Mouse (Mus musculus) brain, embryonic 14.5 days (tissue): Measurements from ENCODE around the gene Cep112.
"Not testable (repeated sequence)": the region's sequence is repeated elsewhere in the genome, so short reads cannot be mapped to it uniquely, and the experiment has no call there.

Source experiments
- CTCF ChIP-seq: fragments of 200-500 bp; IDR thresholded peaks from 2 replicates; pipeline ENCODE4 v1.5.1; 2012; ENCODE audit warnings: inconsistent platforms, mild to moderate bottlenecking, moderate library complexity, borderline replicate concordance; ENCODE audit not compliant: insufficient read depth, insufficient read length; ENCODE audit errors: extremely low read depth
- POLR2A ChIP-seq: fragments of 200-500 bp; IDR thresholded peaks from 2 replicates; pipeline ENCODE4 v1.6.1; 2012; ENCODE audit warnings: mild to moderate bottlenecking, inconsistent platforms, borderline replicate concordance; ENCODE audit not compliant: poor library complexity, insufficient read depth, insufficient read length, severe bottlenecking; ENCODE audit errors: extremely low read depth

- not testable (repeated sequence) for TF ChIP-seq POLR2A, CTCF
Observed at GRCm38 (mm10) chr11:108871284-108871683, 446.3 kb downstream of the Cep112 start.
